Mouse (Mus musculus) cerebellum, adult 9-11 months (tissue): ENCODE measurements around the gene Map3k10.
"Not testable (repeated sequence)": the region's sequence is repeated elsewhere in the genome, so short reads cannot be mapped to it uniquely, and the experiment has no call there.

Source experiments
- DNase-seq: peaks from one replicate; pipeline ENCODE4 v3.0.0; 2022

Gene Map3k10

DNA sequence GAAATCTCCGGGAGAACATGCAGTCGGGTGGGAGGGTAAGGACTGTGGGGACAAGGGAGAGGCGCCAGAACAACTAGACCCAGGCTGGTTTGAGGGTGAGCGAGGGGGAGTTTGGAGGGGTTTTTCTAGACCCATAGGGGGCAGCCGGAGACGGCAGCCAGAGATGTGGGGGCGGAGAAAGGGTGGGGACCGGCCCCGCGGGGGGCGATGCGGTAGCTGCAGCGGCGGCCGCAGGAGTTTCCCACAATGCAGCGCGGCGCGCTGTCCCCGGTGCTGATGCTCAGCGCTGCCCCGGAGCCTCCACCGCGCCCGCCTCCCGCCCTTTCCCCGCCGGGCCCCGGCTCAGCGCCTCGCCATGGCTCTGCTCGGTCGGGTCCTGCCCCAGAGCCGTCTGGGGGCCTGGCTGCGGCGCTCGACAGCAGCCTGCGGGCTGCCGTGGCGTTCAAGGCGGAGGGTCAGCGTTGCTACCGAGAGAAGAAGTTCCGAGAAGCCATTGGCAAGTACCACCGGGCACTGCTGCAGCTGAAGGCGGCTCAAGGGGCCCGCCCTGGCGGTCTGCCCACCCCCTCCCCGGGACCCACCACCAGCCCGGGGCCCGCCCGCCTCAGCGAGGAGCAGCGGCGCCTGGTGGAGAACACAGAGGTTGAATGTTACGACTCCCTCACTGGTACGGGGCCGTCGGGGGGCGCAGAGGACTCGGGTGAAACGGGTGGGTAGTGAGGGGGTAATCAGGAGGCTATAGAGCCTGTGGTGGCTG, 20.5 kb downstream of the Map3k10 start, which contains the start of gene Ttc9b:
TSS of gene Ttc9b (plus strand) at position 235 of the 757 bp plus-strand sequence.
- DNase-seq, result peak; percentile 87

DNA sequence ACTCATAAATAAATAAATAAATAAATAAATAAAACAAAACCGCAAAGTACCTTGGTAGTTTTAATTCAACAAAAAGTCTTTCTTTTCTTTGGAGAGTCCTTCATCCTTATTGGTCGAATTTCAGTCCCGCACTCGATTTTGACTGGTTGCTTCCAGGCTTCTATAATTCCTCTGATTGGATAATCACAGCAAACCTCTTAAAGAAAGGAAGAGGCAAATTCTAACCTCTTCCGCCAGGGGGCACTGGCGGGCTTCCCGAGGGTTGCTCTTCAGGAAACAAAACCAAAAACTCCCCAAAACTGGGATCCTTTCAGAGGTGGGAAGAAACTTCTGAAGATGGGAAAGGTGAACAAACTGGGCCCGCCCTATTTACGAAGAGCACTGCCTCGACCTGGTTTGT, 23.4 kb downstream of the Map3k10 start:
- DNase-seq, result peak; percentile 83

DNA sequence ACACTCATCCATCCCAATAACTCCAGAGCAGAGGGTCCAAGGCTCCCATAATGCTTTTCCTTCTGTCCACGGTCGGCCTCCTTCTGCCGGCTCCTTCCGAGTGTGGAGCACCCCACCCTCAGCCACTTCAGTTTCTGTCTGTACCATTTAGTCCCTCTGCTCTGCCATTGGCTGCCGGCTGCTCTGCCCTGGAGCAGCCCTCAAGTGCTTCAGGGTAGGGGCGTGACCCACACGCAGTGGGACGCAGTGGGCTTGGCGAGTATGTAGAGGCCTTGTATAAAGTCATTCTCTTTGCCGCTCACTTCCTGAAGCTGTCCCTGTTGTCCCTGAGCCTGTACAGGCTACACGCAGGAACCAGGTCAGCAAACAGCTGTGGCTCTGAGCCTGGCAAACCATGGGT, 24.7 kb downstream of the Map3k10 start:
- DNase-seq, result no peak

DNA sequence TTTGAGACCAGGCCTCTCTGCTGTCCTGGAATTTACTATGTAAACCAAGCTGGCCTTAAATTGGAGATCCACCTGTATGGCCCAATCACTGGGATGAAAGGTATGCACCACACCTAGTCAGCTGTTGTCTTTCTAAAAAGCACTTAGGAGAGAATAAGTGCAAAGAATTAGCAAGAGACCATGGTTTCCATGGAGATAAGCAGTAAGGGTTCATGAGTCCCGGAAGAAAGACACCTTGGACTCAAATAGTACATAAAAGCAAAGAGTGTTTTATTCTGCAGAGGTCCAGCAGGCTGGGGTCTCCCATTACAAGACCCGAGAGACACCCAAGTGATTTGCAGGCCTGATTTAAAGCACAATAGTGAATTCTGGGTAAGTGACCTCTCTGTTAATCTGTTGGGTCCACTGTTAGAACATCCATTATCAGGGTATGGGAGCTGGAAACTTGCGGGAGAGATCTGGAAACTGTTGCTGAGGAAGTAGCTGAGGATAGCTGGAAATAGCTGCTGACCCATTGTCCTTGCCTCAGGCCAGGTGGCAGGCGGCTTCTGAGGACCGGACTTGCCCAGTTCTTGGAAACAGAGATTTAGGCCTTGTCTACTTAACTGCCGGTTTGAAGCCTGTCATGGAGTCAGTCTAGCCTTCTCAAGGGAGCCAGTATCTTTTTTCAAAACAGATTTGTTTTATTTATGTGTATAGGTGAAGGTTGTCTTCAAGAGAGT, 27.0 kb downstream of the Map3k10 start:
- DNase-seq, result no peak

DNA sequence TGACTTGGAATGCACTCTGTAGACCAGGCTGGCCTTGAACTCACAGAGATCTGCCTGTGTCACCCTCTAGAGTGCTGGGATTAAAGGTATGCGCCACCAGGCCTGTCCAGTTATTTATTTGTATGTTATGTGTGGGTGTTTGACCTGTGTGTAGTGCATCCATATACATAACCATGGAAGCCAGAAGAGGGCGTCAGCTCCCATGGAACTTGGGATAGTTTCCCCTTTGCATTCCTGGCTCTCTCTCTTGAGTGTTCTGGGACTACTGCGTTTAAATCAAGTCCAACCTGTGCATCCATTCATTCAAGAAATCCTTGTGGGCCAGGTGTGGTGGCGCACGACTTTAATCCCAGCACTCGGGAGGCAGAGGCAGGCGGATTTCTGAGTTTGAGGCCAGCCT, 27.9 kb downstream of the Map3k10 start:
- no peak for DNase-seq

DNA sequence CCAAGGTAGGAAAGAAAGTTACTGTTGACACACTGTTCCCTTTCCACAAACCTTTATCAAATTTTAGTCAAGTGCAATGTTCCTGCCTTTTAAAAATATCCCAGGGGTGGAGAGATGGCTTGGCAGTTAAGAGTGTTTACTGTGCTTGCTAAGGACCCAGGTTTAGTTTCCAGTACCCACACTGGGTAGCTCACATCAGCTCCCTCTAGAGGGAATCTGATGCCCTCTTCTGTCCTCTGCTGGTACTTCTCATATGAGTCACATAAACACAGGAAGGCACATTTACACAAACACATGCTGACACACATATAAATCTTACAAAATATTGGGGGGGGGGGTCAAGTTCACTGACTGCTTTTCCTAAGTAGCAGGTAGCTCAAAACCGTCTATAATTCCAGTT, 29.9 kb downstream of the Map3k10 start:
- DNase-seq, result no peak

DNA sequence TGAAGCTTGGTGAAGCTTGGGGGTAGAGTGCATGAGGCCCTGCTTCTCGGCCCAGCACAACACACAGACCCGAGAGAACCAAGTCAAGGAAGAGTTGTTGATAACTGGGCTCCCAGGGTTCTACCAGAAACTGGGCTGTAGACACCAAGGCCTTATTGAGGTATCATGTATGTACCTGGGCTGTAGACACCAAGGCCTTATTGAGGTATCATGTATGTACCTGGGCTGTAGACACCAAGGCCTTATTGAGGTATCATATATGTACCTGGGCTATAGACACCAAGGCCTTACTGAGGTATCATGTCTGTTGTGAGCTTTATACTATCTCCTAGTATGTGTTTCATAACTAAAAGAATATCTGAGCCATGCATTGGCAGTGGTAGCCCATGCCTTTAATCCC, 39.3 kb downstream of the Map3k10 start:
- DNase-seq, result not testable (repeated sequence)

DNA sequence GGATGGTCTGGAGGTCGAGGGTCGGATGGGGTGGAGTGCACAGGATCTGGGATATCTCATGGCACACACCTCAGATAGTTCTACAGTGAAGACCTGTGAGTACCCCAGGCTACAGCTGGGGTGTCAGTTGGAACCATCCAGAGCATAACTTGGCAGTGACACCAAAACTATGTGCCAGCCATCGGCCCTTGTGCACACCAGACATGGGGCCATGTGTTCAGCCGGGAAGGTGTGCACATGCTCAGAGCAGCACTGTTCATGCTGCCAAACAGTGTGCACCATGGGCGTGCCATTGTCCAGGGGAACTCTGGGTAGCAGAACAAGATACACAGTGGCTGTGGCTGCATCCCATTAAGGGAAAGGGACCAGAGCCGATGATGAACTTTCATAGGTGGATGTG, 39.7 kb downstream of the Map3k10 start:
- no peak for DNase-seq

DNA sequence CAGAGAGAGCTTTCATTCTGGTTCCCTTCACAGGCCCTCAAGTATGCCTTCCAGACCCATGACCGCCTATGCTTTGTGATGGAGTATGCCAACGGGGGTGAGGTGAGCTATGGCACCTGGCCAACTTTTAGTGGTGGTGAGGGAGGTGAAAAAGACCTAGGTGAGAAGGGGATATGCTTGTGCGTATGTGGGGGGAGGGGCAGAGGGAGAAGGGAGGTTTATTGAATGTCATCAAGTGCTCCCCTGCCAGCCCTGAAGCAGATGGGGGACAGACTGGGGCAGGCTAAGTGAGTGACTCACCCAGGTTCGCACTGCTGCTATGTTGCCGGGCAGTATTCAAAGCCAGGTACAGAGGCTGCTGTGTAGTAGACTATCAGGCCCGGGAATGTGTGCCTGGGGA, 41.2 kb downstream of the Map3k10 start:
- peak; percentile 74 for DNase-seq

DNA sequence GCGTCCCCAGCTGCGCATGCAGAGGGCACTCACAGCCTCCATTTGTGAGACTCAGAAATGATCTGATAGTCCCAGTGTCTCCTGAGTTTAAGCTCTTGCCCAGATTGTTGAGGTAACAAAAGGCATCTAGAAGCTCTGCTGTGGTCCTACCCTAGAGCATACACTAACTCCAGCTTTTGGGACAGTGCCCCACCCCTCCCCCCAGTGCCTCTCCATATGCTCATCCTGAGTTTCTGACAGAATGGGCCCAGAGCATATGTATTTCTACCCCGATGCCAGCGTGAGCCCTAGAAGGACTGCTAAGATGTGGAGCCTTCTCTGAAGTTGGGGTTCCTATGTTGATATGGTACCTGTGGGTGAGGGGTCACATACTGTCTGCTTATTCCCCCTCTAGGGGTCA, 43.0 kb downstream of the Map3k10 start:
- peak; percentile 75 for DNase-seq

DNA sequence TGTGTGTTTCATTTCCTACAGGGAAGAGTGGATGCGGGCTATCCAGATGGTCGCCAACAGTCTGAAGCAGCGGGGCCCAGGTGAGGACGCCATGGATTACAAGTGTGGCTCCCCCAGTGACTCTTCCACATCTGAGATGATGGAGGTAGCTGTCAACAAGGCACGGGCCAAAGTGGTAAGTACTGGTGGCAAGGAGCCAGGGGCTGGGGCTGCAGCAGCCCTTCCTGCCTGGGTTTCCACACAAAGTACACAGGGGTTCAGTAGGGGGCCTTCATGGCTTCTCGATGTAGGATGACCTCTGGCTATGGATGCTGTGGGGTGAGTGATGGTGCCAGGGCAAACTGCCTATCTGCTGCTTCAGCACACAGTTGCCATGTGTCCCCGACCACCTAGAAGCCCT, 45.6 kb downstream of the Map3k10 start:
- DNase-seq, result not testable (repeated sequence)

DNA sequence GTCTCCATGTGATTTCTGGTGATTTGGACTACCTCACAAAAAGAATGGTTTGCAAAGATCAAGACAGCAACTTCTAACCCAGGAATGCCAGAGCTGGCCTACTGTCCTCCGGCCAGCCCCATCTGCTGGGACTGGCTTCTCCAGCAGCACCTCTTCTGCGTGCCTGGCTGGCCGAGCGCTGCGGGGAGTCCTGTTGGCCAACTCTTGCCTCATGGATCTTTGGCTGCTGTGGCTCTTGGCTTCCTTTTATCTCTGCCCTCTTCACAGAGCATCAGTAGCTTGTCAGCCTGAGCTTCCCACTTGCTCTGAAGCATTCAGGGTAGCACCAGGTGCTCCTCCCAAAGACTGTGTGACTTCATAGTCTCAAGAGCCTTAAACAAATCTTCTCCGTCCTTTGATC, 46.2 kb downstream of the Map3k10 start:
- no peak for DNase-seq

DNA sequence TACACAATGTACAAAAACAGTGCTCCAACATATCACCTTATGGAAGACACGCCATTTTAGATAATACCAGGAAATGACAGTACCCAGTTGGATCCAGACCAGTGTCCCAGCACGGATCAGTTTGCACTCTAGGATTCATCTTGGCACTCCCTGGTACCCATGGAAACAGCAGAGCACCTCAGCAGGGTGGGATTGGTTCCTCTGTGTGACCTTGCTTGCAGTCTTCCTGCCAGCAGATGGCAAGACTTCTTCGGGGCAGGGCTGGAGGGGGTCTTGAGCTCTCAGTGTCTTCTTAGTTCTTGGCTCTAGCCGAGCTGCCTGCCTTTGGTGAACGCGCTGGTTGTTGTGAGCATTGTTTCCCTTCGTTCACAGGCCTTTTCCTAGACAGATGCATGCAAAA, 46.7 kb downstream of the Map3k10 start:
- no peak for DNase-seq

DNA sequence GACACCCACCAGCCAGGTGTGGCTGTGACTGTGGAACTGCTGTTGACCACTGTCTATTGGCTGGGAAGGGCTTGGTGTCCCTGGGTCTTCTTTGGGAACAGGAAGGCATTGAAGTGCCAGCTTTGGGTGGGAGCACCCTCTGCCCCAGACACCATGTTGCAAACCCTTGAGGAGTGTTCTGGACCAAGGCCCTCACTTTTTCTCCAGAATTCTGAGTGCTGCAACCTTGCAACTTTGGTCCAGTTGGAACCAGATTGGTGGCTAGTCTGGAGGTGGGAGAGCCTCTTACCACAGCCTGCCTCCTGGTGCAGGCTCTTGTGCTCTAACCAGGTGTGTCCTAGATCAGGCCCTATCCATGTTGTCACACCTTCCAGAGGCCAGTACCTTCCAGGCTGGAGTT, 49.4 kb downstream of the Map3k10 start:
- no peak for DNase-seq

DNA sequence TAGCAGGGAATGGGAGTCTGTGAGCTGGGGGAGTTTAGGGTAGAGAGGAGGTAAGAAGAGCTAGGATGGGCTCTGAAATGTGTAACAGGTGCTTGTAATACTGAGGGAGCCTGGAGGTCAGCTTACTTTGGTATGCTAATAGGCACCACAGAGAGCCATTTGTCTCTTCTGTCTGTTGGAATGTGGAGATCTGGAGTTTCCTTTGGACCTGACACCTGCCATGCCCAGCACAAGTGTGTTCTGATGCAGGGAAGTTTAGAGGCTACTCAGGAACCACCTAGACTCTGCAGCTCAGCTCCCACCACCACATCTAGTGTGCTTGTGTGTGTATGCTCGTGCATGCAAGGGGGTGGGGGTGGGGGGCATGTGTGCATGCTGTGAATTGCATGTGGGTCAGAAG, 52.2 kb downstream of the Map3k10 start:
- no peak for DNase-seq

DNA sequence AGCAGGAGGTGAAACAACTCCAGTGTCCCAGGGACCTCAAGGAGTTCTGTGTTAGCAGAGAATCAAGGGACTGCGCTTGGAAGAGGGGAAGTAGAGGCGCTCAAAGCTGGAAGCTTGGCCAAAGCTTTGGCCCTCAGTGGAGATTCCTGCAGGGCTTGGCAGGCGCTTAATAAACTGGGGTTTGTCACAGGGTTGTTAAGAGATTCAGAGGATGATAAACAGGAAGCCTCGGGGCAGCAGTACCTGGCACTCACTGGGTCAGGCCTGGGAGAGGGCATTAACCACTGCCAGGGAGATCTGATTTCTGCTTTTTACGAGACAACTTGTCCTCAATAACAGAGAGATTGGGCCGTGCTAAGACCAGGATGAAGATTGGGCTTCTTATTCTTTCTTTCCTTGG, 53.4 kb downstream of the Map3k10 start:
- peak; percentile 73 for DNase-seq

DNA sequence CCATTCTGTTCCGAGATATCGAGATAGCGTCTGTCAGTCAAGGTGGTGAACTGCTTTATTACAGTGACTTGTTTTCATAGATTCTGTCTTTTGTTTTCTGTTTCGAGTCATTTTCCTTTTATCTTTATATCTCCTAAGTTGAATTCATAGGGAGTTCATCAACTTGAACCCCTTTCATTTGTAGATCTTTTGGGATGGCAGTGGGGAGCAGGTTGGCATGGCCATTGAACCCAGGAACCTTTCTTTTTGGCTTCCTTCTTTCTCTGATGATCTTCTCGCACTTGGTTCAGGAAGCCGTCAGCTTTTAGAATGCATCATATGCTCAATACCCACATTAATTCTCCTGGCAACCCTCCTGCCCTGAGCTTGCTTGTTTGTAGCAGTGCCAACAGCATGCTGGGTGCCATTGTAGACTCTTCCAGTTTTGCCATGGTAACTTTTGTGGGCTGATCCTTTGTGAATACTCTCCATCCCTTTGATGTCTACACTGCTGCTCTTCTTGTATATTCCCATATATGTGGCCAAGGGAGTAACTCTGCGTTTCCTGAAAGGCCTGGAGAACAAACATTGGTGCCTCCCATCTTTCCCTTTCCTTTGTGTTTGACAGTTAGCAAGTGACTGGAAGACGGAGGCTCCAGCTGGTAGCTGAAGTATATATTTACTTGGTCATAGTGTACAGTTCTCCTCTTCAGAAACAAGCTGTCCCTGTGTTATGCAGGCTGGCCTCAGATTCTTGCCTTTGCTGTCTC, 60.5 kb downstream of the Map3k10 start:
- peak; percentile 80 for DNase-seq

DNA sequence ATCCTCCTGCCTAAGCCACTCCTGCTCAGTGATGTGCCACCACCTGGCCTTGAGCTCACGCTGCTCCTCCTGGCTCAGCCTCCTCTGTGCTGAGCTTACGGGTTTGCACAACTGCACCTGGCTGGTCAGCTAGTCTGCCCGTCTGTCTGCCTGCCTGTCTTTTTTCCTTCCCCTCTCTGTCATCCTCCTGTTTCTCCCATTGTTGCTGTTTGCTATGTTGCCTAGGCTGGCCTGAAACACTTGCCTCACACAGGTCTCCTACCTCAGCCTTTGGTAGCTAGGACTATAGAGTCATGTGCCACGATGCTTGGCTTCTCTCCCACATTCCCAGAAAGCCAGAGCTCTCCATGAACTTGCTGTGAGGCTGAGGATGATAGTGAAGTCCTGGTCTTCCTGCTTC, 61.5 kb downstream of the Map3k10 start:
- no peak for DNase-seq

DNA sequence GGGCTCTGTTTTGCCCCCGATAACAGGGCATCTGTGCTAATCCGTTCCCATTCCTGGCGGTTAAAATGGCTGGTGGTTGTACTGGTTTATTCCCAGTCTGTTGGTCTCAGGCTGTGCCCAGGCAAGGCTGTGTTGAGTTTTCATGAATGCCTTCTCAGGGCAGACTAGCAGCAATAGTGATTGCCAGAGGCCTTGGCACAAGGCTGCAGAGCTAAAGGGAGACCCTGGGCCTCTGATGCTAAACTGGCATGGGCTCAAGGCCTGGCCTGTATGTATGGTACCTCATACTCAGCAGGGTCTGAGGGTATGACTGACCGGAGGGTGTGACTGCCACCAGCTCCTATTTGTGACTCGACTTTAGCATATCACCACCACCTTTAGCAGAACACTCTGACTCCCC, 63.5 kb downstream of the Map3k10 start:
- no peak for DNase-seq

DNA sequence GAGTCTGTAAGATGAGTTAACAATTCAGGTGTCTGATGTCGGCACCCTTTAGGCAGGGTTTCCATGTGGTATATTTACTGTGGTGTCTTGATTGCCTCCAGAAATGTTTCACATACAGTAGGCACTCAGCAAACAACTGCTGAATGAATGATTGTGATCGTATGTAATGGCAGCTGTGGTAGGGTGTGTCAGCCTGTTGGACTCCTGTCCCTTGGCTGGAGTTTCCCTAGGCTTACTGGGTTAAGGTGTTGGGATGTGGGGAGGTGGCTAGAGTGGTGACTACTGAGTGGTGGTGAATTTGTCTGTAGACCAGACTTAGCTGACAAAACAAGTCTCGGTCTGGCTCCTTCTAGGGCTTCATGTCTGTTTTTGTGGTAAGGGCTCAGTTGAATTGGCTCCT, 64.0 kb downstream of the Map3k10 start:
- no peak for DNase-seq

DNA sequence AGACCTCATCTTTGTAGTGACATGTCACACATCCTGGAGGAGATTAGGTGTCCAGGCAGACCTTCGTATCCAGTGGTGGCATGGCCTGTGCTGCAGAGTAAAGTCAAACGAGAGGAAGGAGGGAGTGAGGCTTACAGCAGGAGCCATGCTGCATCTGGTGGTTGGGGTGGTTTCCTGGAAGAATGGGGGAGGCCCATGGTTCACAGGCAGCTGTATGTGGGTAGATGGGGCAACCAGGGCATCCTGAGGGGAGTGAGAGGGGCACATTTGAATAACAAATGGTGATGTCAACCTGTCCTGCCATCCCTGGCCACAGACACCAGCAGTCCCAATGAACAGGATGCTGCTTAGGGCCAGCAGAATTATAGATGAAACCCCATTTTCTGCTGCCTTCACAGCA, 64.7 kb downstream of the Map3k10 start:
- no peak for DNase-seq

DNA sequence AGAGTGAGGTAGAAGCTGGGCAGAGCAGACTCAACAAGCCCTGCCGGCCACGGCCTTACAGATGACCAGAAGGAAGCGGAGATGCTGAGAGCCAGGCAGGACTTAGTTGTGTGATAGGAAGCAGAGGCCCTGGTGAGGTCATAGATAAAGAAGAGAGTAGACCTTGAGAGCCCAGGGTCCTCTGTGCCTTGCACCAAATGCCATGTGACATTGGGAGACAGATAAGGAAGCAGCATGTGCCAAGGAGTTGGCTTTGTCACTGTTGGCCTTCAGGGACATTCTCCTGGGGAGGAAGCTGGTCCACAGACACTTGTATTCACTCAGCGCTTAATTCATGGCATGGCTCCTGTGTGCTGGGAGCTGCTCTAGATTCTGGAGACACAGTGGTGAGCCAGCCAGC, 65.1 kb downstream of the Map3k10 start:
- no peak for DNase-seq

DNA sequence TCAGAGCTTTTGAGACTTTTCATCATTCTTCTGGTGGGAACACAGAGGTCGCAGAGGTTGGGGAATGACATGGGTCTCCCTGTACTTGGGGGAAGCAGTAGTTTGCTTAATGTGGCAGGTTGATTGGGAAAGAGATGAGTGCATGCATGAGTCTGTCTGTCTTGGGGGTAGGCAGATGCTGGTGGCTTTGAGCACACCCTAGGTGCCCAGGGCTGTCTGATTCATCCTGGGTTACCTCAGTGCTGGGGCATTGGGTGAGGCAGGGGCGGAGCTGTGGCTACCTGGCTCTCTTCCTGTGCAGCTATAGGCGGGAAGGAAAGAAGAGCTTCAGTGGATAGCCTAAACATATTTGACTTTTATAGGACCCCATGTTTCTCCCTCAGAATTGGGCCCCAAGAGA, 66.3 kb downstream of the Map3k10 start:
- DNase-seq, result no peak

DNA sequence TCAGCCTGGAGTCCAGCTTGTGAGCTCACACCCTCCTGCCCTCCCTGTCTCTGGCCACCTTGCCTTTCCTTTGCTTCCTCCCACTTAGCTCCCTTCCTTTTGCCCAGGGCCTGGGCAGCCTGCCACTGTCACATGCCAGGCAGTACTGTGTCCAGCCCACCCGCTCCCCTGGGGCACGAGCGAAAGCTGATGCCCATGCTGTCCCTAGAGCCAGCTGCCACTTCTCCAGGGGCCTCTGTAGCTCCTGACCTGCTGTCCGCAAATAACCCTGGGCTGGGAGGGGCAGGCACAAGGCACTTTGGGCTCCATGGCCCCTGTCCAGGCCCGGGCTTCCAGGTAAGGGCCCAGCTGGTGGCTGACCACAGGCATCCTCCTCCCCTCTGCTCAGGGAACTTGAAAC, 66.8 kb downstream of the Map3k10 start:
- DNase-seq, result peak; percentile 95
